In the genomic region with DNA sequence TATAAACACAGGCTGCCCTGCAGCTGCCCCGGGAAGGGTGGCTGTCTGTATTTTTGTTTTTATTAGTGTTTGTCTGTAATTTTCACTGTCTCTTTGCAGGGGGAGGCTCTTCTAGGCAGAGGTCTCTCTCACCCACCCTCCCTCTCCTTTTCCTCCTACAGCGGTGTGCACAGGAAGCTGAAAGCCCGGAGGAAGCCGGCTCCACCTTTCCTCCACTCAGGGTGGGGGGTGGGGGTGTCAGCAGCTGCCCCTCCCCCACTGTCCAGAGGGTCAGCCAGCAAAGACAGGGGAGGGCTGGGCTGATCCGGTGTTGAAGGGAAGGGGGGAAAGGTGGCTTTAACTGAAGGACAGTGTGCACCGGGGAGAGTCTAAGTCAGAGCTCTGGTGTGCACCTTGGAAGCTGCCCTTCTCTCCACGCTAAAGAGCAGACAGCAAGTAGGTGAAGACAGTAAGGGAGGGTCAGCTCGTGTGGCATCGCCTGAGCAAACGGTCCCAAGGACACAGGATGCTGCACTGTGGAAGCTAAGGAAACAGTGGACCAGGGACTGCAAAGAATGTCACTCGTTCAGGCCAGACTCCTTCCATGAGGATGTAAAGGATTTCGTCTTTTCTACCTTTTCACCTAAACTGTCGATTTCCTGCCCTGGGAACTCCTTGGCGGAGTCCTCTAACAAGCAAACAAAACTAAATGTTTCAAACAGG, we compare ENCODE assay signal across 8 mouse cellular contexts. TPM values are rescaled to one million over a fixed set of nuclear protein-coding genes. Genes with fewer than 3 reads are reported as not detected.
DNase-seq lines count a peak whose midpoint lies in the region; ATAC-seq and TF ChIP-seq lines count a peak whose summit lies in the region.

No protein-coding gene starts in this region.

- 32% methylated on average over 14 of the region's 14 CpGs for WGBS in forebrain, embryonic 14.5 days
- 25% methylated on average over 14 of the region's 14 CpGs for WGBS in intestine, postnatal 0 days
- WGBS in midbrain, embryonic 12.5 days: 32% methylated on average over 14 of the region's 14 CpGs

- H3K36me3 ChIP-seq in forebrain, embryonic 14.5 days (ENCODE audit: control insufficient read depth, insufficient read depth, low read length): no peaks in the 10 kb centered on the region
- no peaks in the 10 kb centered on the region for H3K36me3 ChIP-seq in intestine, postnatal 0 days (ENCODE audit: control insufficient read depth, insufficient read depth)
- H3K36me3 ChIP-seq in midbrain, embryonic 12.5 days: no peaks in the 10 kb centered on the region

- no peaks in the 10 kb centered on the region for H3K9me3 ChIP-seq in forebrain, embryonic 14.5 days (replicated peaks; ENCODE audit: control insufficient read depth, low read length)
- no peaks in the 10 kb centered on the region for H3K9me3 ChIP-seq in intestine, postnatal 0 days (ENCODE audit: control insufficient read depth)
- no peaks in the 10 kb centered on the region for H3K9me3 ChIP-seq in midbrain, embryonic 12.5 days

- no peak for DNase-seq in layer of hippocampus, adult 2 months (ENCODE audit: low spot score in 2 of 2)
- DNase-seq in layer of hippocampus, postnatal 10 days (ENCODE audit: low spot score in 2 of 2): no peak
- DNase-seq in forebrain, embryonic 14.5 days (ENCODE audit: low spot score): no peak
- no peak for DNase-seq in urinary bladder, postnatal 14 days (ENCODE audit: low spot score)
- DNase-seq in left cerebral cortex, adult 9 months (ENCODE audit: low spot score in 2 of 2): no peak

- no peak for TF ChIP-seq CTCF in layer of hippocampus, adult 2 months (conservative IDR thresholded peaks at IDR 0.05)
- no peak for TF ChIP-seq CTCF in intestine, postnatal 0 days (IDR thresholded peaks at IDR 0.05; ENCODE audit: low read depth)

- no peak overlapping the region for H3K9ac ChIP-seq in forebrain, embryonic 14.5 days (ENCODE audit: low read length)
- H3K9ac ChIP-seq in intestine, postnatal 0 days (ENCODE audit: low read depth, low read length): 0 out of 2 replicates have a peak overlapping the region, but pooled peaks have one; percentile 22
- peak overlapping the region; percentile 2; the same call in 1 of the 2 replicates for H3K9ac ChIP-seq in midbrain, embryonic 12.5 days (replicated peaks)

- H3K4me3 ChIP-seq in layer of hippocampus, adult 2 months: no peak overlapping the region; the same call in 1 of the 2 replicates
- H3K4me3 ChIP-seq in forebrain, embryonic 14.5 days (ENCODE audit: low read depth, low read length): no peak overlapping the region
- H3K4me3 ChIP-seq in intestine, postnatal 0 days (ENCODE audit: low read depth, low read length): no peak overlapping the region
- no peak overlapping the region for H3K4me3 ChIP-seq in midbrain, embryonic 12.5 days

- H3K4me1 ChIP-seq in forebrain, embryonic 14.5 days (ENCODE audit: control insufficient read depth, insufficient read depth, low read length): peaks cover 9% of the 10 kb centered on the region; the same call in 1 of the 2 replicates
- H3K4me1 ChIP-seq in intestine, postnatal 0 days (replicated peaks; ENCODE audit: control insufficient read depth, insufficient read depth, low read length): peaks cover 54% of the 10 kb centered on the region
- H3K4me1 ChIP-seq in midbrain, embryonic 12.5 days: peaks cover 26% of the 10 kb centered on the region

- H3K4me2 ChIP-seq in forebrain, embryonic 14.5 days (ENCODE audit: low read length): no peak overlapping the region
- peak overlapping the region; percentile 37 for H3K4me2 ChIP-seq in intestine, postnatal 0 days (replicated peaks; ENCODE audit: low read depth)
- H3K4me2 ChIP-seq in midbrain, embryonic 12.5 days (replicated peaks): no peak overlapping the region

- H3K27me3 ChIP-seq in forebrain, embryonic 14.5 days (replicated peaks; ENCODE audit: control insufficient read depth, insufficient read depth, low read length): no peaks in the 10 kb centered on the region
- H3K27me3 ChIP-seq in intestine, postnatal 0 days (replicated peaks; ENCODE audit: control insufficient read depth, insufficient read depth, low read length): no peaks in the 10 kb centered on the region
- no peaks in the 10 kb centered on the region for H3K27me3 ChIP-seq in midbrain, embryonic 12.5 days

- H3K27ac ChIP-seq in layer of hippocampus, adult 2 months: peak overlapping the region; percentile 61; the same call in 1 of the 2 replicates
- H3K27ac ChIP-seq in forebrain, embryonic 14.5 days (ENCODE audit: low read depth, low read length): no peak overlapping the region
- peak overlapping the region; percentile 46 for H3K27ac ChIP-seq in intestine, postnatal 0 days (ENCODE audit: low read depth, low read length)
- H3K27ac ChIP-seq in midbrain, embryonic 12.5 days (replicated peaks): 0 out of 2 replicates have a peak overlapping the region, but pooled peaks have one; percentile 20

- 0 out of 2 replicates have a peak, but pooled peaks have one; percentile 13 for ATAC-seq in forebrain, embryonic 14.5 days
- no peak for ATAC-seq in intestine, postnatal 0 days
- no peak for ATAC-seq in midbrain, embryonic 12.5 days (ENCODE audit: low FRiP score, low read depth)
- no peak for ATAC-seq in granulocyte monocyte progenitor cell, adult 5-6 weeks (replicated peaks; ENCODE audit: poor library complexity, severe bottlenecking)

RNA-seq across cellular contexts. Expression of a gene that starts 46.0 kb away (rescaled TPM):
- total RNA-seq in layer of hippocampus, adult 2 months (2021): 1 to 10 TPM; 8.8 to 9.3 TPM
- total RNA-seq in layer of hippocampus, postnatal 10 days (2021): 10 to 100 TPM; 14.3 to 15.5 TPM
- polyA plus RNA-seq in forebrain, embryonic 14.5 days (2014; fragmentation: Nextera tagmentation; extraction: Ambion mirVana): 4.4 and 4.7 TPM in 2 replicates
- 16.7 and 18.1 TPM in 2 replicates for polyA plus RNA-seq in intestine, postnatal 0 days (2015; fragmentation: Nextera tagmentation; extraction: Ambion mirVana)
- polyA plus RNA-seq in midbrain, embryonic 12.5 days (2016; fragmentation: Nextera tagmentation; extraction: Ambion mirVana): 6.7 and 7.8 TPM in 2 replicates
- 22.4 and 30.6 TPM in 2 replicates for total RNA-seq in granulocyte monocyte progenitor cell, adult 5-6 weeks (2014; fragmentation: Nextera tagmentation)
- total RNA-seq in granulocyte monocyte progenitor cell, adult 5-6 weeks (2017): 21.0 and 22.5 TPM in 2 replicates
